In the genomic region with DNA sequence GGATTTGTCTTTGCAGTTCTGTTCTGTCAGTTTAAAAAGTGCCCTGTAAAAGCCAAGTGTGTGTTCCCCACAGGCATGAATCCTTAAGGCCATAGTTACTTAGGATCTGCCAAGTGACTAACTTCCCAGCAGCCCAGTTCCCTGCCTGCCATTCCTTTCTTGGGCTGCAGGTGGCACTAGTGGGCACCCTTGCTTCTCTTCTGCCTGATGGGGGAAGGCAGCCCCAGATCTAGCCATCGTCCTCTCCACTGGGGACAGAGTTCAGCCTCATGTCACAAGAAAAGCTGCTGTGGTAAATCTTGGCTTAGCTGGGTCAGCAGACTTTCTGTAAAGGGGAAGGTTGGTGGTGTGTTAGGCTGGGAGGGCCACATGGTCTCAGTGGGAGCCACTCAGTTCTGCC, we compare ENCODE assay signal across 9 mouse cellular contexts. TPM values are rescaled to one million over a fixed set of nuclear protein-coding genes. Genes with fewer than 3 reads are reported as not detected.
DNase-seq lines count a peak whose midpoint lies in the region; ATAC-seq and TF ChIP-seq lines count a peak whose summit lies in the region.
"Had no signal": no experiment of that assay in that cellular context is flagged by ENCODE, and none has a peak within 500 bp of the region (broad histone marks: within the 10 kb centered on the region; RNA-seq: fewer than 3 reads in every experiment).

No protein-coding gene starts in this region.

- no peak overlapping the region for H3K4me2 ChIP-seq in hindbrain, postnatal 0 days (ENCODE audit: low read depth, low read length)
- H3K4me2 ChIP-seq: stomach, embryonic 15.5 days had no signal

- in situ Hi-C loops in Patski (cut with MboI; ENCODE audit: low pct_unique_long_range_greater_than_20kb), result no loop called here

- H3K9ac ChIP-seq in hindbrain, postnatal 0 days (replicated peaks; ENCODE audit: low read length), result no peak overlapping the region
- H3K9ac ChIP-seq: stomach, embryonic 15.5 days had no signal

- no peaks in the 10 kb centered on the region for H3K79me2 ChIP-seq in macrophage (ENCODE audit: inconsistent target)

- H3K27me3 ChIP-seq in Patski, result no peaks in the 10 kb centered on the region
- no peaks in the 10 kb centered on the region for H3K27me3 ChIP-seq in hindbrain, postnatal 0 days (ENCODE audit: insufficient read depth, low read length)
- H3K27me3 ChIP-seq: stomach, embryonic 15.5 days had no signal

- peak; percentile 88 for TF ChIP-seq CTCF in Patski (IDR thresholded peaks at IDR 0.05)
- TF ChIP-seq CTCF in hindbrain, postnatal 0 days (IDR thresholded peaks at IDR 0.05; ENCODE audit: low read depth), result peak; percentile 98

- DNase-seq in Patski (ENCODE audit: low read depth, low spot score), result no peak
- peak; percentile 64 to 80 for DNase-seq in cerebellum, adult 18-20 months
- peak; percentile 85 to 86 for DNase-seq in frontal cortex, postnatal 25 days (ENCODE audit: low spot score in 2 of 2)
- peak; percentile 80 for DNase-seq in hindbrain, postnatal 0 days (ENCODE audit: low spot score)
- peak; percentile 85 to 88 for DNase-seq in left cerebral cortex, adult 18-20 months (ENCODE audit: low spot score in 2 of 2)
- peak; percentile 67 to 71 for DNase-seq in right cerebral cortex, postnatal 36 days (ENCODE audit: low spot score in 2 of 2)
- DNase-seq in urinary bladder, postnatal 4 days (ENCODE audit: low spot score in 2 of 2), result peak; percentile 69 to 76

- no peak overlapping the region for H3K4me3 ChIP-seq in hindbrain, postnatal 0 days (ENCODE audit: low read length)
- no peak overlapping the region for H3K4me3 ChIP-seq in macrophage (ENCODE audit: inconsistent target)
- H3K4me3 ChIP-seq: stomach, embryonic 15.5 days had no signal

- CTCF ChIA-PET in Patski (lab: Charles Lee), result no interaction called here

- POLR2A ChIA-PET in Patski (lab: Charles Lee), result no interaction called here

- no peaks in the 10 kb centered on the region for H3K9me3 ChIP-seq in hindbrain, postnatal 0 days (ENCODE audit: low read length)
- H3K9me3 ChIP-seq: stomach, embryonic 15.5 days had no signal

- H3K4me1 ChIP-seq in hindbrain, postnatal 0 days (ENCODE audit: insufficient read depth, low read length), result no peaks in the 10 kb centered on the region
- H3K4me1 ChIP-seq: stomach, embryonic 15.5 days had no signal

- 0% methylated on average over 1 of the region's 1 CpGs for WGBS in hindbrain, postnatal 0 days
- 0% methylated on average over 1 of the region's 1 CpGs for WGBS in macrophage (ENCODE audit: missing documents)

- peaks cover 25% of the 10 kb centered on the region for H3K36me3 ChIP-seq in hindbrain, postnatal 0 days (ENCODE audit: insufficient read depth, low read length)
- no peaks in the 10 kb centered on the region for H3K36me3 ChIP-seq in macrophage (ENCODE audit: inconsistent target)

- no peak overlapping the region for H3K27ac ChIP-seq in hindbrain, postnatal 0 days
- peak overlapping the region; percentile 94 for H3K27ac ChIP-seq in macrophage
- H3K27ac ChIP-seq: stomach, embryonic 15.5 days had no signal

- no peak for ATAC-seq in Patski
- ATAC-seq in hindbrain, postnatal 0 days, result peak; percentile 78

RNA-seq across cellular contexts. Expression of gene Armc9, which starts 59.6 kb away (rescaled TPM):
- polyA plus RNA-seq in Patski (2021) (34.2 TPM), macrophage (2018) (3.2 to 4.9 TPM (median 4.5 TPM) in 3 replicates)
- 13.6 and 21.0 TPM in 2 replicates for total RNA-seq in hindbrain, postnatal 0 days (2014; rRNA removed)
- 34.9 and 38.1 TPM in 2 replicates for polyA plus RNA-seq in hindbrain, postnatal 0 days (2015; fragmentation: Nextera tagmentation; extraction: Ambion mirVana)
- total RNA-seq in left cerebral cortex, adult 18-20 months (2021), result 10 to 100 TPM; 32.2 to 36.4 TPM
- 10 to 100 TPM in 22 of 26 experiments, 1 to 10 TPM in 4; 3.7 to 70.2 (median 35.1) TPM for total RNA-seq in macrophage (2018; cell fraction: chromatin; rRNA removed)
- 1 to 10 TPM; 2.4 to 6.2 (median 4.2) TPM for total RNA-seq in macrophage (2018; cell fraction: cytosol; rRNA removed)
- 10 to 100 TPM in 17 of 26 experiments, 1 to 10 TPM in 9; 2.9 to 30.5 (median 13.3) TPM for total RNA-seq in macrophage (2018; cell fraction: nucleus; rRNA removed)
